Mouse (Mus musculus) lung, postnatal 4 days (tissue): Measurements from ENCODE around the gene Mmel1.
A peak's percentile ranks its signal among the peaks of the same experiment; 100 is the strongest.

Experiments used
- DNase-seq, 2 experiments: peaks; one replicate each; pipeline ENCODE4 v3.0.0; 2021

Gene Mmel1

GRCm38 (mm10) chr4:154941831-154942230 lies 72.4 kb downstream of the Mmel1 start:
- no peak for DNase-seq

GRCm38 (mm10) chr4:154942632-154943322 lies 73.4 kb downstream of the Mmel1 start:
- DNase-seq: no peak

GRCm38 (mm10) chr4:154943323-154944039 lies 74.1 kb downstream of the Mmel1 start:
- no peak for DNase-seq

- DNase-seq: peak; percentile 80 to 86
Observed at GRCm38 (mm10) chr4:154944121-154944590, 74.8 kb downstream of the Mmel1 start.
